Mouse (Mus musculus): Measurements from ENCODE around the gene Rps2.
"Not testable (repeated sequence)": the region's sequence is repeated elsewhere in the genome, so short reads cannot be mapped to it uniquely, and the experiment has no call there.

Gene Rps2

DNA sequence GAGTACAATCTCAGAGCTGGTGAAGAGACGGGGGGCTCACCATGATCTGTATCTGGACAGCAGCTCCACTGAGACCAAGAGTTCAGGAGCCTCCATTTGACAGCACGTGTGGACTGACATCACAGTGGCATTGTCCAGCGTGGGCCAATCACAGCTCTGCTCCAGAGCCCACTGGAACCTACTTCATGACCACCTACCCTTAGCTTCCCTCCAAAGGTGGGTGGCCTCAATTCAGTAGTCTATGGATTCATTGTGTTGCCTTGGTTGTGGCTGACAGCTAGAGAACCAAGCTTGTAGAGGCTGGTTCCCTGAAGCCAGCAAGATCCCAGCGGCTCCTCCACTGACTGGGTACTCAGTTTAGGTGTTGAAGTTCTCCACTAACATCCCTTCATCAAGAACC, at the start of gene Rps2, which contains the start of gene Rnf151:
Rps2 (plus strand) TSS at position 174 of the 400 bp plus-strand sequence.
Rnf151 (minus strand) TSS at position 121 of the 400 bp plus-strand sequence.
- in situ Hi-C loops (cut with MboI; ENCODE audit: low pct_unique_long_range_greater_than_20kb in 1 of 2, low sequenced_read_pairs in 2 of 2, unreplicated experiment in 1 of 2) = no loop called here

DNA sequence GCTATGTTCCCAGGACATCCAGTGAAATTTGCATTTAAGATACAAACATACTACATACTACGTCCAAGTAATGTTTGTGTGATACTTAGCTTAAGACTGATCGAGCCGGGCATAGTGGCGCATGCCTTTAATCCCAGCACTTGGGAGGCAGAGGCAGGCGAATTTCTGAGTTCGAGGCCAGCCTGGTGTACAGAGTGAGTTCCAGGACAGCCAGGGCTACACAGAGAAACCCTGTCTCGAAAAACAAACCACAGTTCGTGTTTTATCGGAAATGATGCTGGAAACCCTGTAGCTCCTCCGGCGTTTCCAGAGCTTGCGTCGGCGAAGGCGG, 48.7 kb upstream of the Rps2 start:
- in situ Hi-C loops (cut with MboI; ENCODE audit: low pct_unique_long_range_greater_than_20kb in 1 of 2, low sequenced_read_pairs in 2 of 2, unreplicated experiment in 1 of 2) = not testable (repeated sequence)

DNA sequence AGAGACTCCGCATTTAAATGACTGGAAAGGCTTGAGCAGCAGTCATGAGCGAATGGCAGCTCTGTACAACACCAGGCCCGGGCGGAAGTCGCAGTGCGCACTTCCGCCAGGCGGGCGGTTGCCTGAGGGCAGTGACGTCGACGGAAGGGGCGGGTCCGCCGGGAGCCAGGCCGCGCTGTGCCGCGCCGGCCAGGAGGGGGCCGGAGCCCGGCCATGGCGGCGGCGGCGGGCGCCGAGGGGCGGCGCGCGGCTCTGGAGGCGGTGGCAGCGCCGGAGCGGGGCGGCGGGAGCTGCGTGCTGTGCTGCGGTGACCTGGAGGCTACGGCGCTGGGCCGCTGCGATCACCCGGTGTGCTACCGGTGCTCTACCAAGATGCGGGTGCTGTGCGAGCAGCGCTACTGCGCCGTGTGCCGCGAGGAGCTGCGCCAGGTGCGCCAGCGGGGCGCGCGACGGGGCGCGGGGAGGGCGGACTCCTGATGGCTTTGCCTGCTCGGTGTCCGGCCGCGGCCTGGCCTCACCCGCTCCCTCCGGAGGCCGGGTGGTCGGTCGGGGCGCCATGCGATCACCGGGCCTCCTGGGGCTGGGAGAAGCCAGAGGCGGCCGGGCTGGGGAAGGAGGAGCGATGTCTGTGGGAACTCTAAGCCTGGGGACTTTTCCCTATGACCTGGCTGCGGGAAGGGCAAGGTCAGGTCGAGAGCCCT, 48.2 kb upstream of the Rps2 start, which contains the start of gene Zfp598:
Zfp598 (plus strand) TSS at position 143 of the 701 bp plus-strand sequence.
- in situ Hi-C loops (cut with MboI; ENCODE audit: low pct_unique_long_range_greater_than_20kb in 1 of 2, low sequenced_read_pairs in 2 of 2, unreplicated experiment in 1 of 2) = no loop called here

DNA sequence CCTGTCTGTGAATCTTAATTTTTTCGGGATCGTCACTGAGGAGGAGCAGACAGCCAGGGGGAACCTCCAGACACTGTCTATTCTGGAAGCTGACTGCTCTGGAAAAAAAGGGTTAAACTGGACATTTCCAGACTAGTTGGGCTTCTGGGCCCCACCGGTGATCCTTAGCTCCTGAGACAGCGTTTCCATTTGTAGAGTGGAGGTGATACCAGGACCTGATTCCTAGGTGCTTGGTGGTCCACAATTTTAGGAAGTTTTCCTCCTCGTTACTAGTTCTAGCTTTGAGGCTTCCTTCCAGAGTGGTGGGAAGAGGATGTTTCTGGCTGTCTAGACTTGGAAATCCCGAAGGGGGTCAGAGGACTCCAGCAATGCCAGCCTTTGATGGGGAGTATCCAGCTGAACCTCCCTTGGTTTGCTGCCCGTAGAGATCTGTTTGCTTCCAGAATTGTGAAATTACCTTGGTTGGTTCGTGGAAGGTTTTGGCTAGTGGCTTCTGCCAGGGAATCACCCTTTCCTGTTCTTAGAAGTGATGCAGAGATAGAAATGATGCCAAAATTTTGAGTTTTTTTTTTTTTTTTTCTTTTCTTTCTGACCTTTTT, 47.6 kb upstream of the Rps2 start:
- in situ Hi-C loops (cut with MboI; ENCODE audit: low pct_unique_long_range_greater_than_20kb in 1 of 2, low sequenced_read_pairs in 2 of 2, unreplicated experiment in 1 of 2) = no loop called here

DNA sequence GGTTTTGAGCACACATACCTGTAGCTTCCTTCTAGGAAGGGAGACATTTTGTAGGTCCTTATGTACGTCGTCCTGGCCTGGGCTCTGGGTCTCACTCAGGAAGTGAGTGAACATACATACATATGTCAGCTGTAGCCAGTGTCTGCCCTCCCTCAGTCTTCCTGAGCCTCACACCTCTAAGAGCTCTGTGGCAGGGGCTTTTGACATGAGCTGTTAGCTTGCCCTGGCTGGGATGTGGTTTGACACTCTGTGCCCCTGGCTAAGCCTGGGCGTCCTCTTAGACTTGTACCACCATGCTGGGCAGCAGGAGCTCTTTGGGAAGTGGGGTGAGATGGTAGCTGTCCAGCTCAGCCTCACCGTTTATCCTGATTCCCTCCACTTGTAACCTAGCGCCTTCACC, 46.6 kb upstream of the Rps2 start:
- in situ Hi-C loops (cut with MboI; ENCODE audit: low pct_unique_long_range_greater_than_20kb in 1 of 2, low sequenced_read_pairs in 2 of 2, unreplicated experiment in 1 of 2) = no loop called here

DNA sequence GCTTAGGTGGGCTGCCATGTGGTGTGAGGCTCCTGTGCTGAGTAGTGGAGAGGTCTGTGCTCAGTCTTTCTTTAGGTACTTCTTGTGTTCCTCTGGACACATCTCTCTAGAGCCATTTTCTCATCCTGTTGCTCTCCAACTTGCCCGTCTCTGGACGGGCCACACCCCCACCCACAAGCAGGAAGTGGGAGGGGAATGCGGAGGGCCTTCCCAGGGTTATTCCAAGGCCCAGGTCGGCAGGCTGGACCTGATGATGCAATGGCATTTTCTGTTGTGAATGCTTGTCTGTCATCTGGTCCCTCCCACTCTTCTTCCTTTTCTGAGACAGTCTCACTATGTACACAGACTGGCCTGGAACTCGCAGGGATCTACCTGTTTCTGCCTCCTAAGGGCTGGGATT, 45.8 kb upstream of the Rps2 start:
- in situ Hi-C loops (cut with MboI; ENCODE audit: low pct_unique_long_range_greater_than_20kb in 1 of 2, low sequenced_read_pairs in 2 of 2, unreplicated experiment in 1 of 2) = no loop called here

DNA sequence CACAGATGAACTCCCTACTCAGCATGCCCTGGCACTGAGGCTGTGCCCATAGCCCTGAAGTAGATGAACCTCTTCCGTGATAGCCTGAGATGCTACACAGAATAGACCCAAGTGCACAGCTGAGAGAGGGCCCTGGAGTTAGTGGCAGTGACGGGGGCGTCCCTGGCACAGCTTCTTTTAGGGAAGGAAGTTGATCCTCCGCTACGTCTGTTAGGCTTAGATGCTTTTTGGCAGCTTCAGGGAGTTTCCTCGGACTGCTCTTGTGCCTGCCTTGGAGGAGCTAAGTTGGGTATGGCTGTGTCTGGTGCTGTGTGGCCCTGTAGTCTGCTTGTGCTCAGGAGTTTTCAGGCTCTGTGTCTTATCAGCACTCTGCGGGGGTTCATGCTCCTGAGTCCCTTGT, 43.6 kb upstream of the Rps2 start:
- in situ Hi-C loops (cut with MboI; ENCODE audit: low pct_unique_long_range_greater_than_20kb in 1 of 2, low sequenced_read_pairs in 2 of 2, unreplicated experiment in 1 of 2) = no loop called here

DNA sequence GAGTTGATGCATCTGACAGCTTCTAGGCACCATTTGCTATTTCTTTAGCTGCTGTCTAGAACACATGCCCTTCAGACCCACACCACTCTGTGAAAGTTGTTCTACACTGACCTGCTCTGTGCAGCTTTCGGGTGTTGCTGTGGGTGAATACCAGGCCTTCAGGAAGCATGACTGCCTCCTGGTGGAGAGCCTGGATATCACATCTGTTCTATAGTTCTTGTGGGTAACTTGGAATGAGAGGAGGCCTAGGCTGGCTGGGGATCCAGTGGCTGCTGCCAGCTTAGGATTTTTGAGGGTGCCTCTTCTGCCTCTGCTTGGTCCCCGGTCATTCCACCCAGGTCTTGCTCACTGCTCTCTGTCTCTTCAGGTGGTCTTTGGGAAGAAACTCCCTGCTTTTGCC, 41.7 kb upstream of the Rps2 start:
- in situ Hi-C loops (cut with MboI; ENCODE audit: low pct_unique_long_range_greater_than_20kb in 1 of 2, low sequenced_read_pairs in 2 of 2, unreplicated experiment in 1 of 2) = no loop called here

DNA sequence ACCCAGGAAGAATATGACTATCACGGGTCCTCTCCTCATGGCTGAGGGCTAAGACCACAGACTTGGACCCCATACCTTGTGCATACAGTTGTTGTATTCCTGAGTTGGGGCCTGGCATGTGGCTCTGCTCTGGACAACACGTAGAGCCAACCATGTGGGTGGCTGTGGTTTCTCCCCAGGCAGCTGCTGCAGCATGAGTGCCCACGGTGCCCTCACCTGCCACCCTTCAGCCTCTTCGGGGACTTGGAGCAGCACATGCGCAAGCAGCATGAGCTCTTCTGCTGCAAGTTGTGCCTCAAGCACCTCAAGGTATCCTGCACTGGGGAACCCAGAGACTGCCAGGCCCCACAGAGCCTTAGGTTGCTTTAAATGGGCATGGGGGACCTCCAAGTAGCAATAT, 41.0 kb upstream of the Rps2 start:
- in situ Hi-C loops (cut with MboI; ENCODE audit: low pct_unique_long_range_greater_than_20kb in 1 of 2, low sequenced_read_pairs in 2 of 2, unreplicated experiment in 1 of 2) = no loop called here

DNA sequence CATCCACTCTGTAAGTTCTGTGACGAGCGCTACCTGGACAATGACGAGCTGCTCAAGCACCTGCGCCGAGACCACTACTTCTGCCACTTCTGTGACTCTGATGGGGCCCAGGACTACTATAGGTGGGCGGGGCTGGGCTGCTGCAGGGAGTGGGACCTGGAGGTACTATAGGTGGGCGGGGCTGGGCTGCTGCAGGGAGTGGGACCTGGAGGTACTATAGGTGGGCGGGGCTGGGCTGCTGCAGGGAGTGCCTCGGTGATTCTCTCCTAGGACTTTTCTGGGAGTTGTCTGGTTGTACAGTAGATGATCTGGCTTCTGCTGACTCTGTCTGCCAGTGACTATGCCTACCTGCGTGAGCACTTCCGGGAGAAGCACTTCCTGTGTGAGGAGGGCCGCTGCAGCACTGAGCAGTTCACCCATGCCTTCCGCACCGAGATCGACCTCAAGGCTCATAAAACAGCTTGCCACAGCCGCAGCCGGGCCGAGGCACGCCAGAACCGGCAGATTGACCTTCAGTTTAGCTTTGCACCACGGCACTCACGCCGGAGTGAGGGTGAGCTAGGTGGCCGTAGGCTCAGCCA, 40.3 kb upstream of the Rps2 start:
- in situ Hi-C loops (cut with MboI; ENCODE audit: low pct_unique_long_range_greater_than_20kb in 1 of 2, low sequenced_read_pairs in 2 of 2, unreplicated experiment in 1 of 2) = no loop called here

DNA sequence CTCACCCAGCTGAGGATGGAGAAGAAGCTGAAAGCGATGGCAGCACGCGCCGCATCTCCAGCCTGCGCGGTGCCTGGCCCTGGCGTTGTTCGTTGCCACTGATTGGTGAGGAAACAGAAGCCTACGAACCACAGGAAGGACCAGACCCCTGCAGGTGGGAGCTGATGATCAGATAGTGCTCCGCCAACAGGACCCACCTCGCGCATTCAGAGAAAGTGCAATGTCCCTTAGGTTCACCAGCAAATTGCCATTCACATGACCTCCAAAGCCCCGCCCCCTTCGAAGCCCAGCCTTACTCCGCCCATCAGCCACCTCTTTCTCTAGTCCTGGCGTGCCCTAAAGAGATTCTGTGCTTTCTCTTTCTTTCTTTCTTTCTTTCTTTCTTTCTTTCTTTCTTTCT, 31.4 kb upstream of the Rps2 start:
- in situ Hi-C loops (cut with MboI; ENCODE audit: low pct_unique_long_range_greater_than_20kb in 1 of 2, low sequenced_read_pairs in 2 of 2, unreplicated experiment in 1 of 2) = no loop called here

DNA sequence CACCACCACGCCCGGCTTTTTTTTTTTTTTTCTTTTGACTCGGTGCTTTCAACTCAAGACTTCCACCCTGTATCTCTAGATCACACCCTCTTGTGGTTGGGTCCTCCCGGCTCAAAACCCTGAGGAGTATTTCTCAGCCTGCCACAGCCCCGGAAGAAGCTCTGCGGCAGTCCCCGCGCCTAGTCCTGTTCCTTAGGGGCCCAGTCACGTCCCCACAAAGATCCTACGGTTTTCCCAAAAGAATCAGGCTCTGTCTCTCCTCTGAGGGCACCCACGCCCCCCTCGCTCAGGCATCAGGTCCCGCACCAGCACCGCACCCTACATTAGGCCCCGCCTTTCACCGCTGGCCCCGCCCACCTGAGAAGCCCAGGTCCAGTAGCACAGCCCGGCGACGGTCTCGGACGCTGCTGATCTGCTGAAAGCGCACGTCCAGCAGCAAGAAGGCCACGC, 30.7 kb upstream of the Rps2 start:
- in situ Hi-C loops (cut with MboI; ENCODE audit: low pct_unique_long_range_greater_than_20kb in 1 of 2, low sequenced_read_pairs in 2 of 2, unreplicated experiment in 1 of 2) = no loop called here

DNA sequence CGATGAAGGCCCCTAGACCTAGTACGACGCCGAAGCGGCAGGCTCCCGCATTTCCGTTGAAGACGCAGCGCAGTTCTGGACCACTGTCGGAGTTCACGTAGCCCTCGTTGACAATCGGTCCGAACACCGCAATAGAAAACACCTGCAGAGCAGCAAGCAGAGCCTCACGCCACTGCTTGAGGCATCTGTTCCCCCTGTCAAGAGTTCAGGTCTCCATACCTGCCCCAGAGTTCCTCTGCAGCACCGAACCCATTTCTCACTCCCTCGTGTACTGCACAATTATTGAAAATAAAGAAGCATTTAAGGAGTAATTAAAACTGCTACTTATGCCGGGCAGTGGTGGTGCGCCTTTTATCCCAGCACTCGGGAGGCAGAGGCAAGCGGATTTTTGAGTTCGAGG, 30.3 kb upstream of the Rps2 start:
- in situ Hi-C loops (cut with MboI; ENCODE audit: low pct_unique_long_range_greater_than_20kb in 1 of 2, low sequenced_read_pairs in 2 of 2, unreplicated experiment in 1 of 2) = no loop called here

DNA sequence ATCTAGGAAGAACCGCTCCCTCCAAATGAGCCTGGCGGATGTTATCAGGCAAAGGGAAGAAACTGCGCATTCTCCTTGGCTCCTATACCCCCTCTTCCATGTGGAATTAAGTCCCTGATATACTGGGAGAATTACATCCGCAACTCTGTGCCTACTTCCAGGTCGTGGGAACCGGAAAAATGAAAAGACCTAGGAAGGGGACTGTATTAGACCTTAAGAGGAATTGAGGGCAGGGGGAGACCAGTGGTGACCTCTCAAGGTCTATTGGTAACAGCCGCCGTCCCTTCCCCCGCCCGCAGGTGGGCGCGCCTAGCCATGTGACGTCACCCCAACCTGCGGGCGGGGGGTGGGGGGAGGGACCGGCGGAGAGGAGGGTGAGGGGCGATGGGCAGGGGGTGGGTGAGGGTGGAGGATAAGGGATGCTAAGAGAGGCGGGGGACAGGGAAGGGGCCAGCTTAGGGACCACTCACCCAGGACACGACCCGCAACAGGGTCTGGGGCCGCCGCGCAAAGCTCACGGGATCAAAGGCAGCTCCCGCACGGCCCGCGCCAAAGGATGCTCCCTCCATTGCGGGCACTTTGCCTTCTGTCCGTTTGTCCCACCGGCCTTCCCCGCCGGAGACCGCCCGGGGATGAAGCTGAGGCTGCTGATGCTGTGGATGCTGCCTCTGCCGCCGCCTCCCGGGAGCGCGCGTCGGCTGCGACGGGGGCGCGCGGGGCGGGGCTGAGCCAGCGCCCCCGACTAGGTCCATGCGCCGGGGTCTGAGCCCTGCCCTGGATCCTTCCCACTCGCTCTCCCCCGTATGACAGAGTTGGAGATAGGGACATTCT, 28.4 kb upstream of the Rps2 start, which contains the start of gene Syngr3:
Syngr3 (minus strand) TSS at position 705 of the 831 bp plus-strand sequence.
- in situ Hi-C loops (cut with MboI; ENCODE audit: low pct_unique_long_range_greater_than_20kb in 1 of 2, low sequenced_read_pairs in 2 of 2, unreplicated experiment in 1 of 2) = no loop called here

DNA sequence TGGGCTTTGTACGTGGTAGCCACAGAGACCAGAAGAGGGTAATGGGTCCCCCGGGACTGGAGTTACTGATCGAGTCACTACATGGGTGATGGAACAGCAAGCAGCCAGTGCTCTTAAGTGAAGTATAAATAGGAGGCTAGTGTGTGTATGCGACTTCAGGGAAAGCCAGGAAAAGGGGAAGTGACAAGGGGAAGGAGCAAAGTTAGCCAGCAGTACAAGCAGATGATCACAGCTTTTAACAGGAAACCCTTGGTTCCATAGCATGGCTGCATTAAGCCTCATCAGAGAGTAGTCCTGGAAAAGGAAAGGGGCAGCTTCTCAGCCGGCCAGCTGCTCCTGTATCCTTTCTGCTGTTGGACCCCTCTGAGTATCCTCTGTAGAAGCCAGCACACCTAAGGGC, 25.5 kb upstream of the Rps2 start:
- in situ Hi-C loops (cut with MboI; ENCODE audit: low pct_unique_long_range_greater_than_20kb in 1 of 2, low sequenced_read_pairs in 2 of 2, unreplicated experiment in 1 of 2) = no loop called here

DNA sequence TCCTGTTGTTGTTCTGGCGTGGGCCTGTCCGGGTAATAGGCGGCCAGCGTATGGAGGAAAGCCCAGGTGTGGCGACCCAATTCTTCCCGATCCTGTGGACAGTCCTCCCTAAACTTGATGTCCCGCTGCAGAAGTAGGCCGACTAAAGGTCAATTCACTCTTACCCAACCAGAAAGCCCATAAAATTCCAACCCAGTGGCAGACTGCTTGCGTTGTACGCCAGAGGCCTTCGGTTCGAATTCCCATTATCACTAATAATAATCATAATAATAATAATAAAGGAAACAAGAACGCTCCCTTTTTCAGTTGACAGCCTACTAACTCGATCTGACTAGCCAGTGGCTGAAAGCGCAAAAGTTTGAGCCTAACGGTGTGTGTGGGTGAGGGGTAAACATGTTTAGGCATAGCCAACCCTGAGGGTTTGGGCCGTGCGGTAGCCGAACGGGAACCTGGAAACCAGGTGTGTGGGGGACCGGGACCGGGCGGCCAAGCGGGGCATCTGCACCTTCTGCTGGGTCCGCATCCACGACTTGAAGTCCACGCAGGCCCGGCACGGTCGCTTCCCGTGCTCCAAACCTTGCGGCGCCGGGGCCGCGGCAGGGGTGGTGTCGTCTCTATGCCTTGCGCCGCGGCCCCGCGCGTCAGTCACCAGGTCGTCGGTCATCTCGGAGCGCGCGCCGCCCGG, 22.4 kb upstream of the Rps2 start:
- in situ Hi-C loops (cut with MboI; ENCODE audit: low pct_unique_long_range_greater_than_20kb in 1 of 2, low sequenced_read_pairs in 2 of 2, unreplicated experiment in 1 of 2) = no loop called here

DNA sequence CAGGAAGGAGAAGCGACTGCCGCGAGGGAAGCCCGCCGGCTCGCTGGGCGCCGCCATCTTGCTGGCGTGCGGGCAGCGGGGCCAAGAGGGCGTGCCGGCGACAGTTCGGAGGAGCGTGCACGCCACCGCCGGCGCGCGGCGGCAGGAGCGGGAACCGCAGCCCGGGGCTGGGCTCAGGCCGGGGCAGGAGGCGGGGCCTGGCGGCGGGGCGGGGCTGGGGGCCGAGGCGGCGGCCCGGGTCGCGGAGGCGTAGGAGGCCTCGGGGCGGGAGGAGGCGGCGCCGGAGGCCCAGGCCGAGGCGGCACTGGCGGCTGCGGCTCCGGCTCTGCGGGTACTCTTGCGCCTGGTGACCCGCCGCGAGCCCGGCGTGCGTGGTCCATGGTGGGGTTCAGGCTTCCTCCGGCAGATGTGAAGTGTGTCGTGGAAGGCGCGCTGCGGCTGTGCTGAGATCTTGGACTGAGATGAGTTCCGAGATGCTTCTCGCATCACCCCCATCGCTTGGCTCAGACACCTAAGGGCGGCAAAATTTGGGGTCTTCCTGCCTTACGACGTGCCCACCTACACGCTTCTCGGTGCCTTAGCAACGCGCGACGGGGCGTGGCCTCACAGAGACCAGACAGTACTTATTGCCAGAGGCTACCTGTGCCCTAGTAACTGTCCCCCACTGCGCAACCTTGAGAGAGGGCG, 21.8 kb upstream of the Rps2 start, which contains the start of the genes Gfer and Noxo1:
Gfer (minus strand) TSS at position 146 of the 687 bp plus-strand sequence.
Noxo1 (plus strand) TSS at position 224 of the 687 bp plus-strand sequence.
- in situ Hi-C loops (cut with MboI; ENCODE audit: low pct_unique_long_range_greater_than_20kb in 1 of 2, low sequenced_read_pairs in 2 of 2, unreplicated experiment in 1 of 2) = no loop called here

DNA sequence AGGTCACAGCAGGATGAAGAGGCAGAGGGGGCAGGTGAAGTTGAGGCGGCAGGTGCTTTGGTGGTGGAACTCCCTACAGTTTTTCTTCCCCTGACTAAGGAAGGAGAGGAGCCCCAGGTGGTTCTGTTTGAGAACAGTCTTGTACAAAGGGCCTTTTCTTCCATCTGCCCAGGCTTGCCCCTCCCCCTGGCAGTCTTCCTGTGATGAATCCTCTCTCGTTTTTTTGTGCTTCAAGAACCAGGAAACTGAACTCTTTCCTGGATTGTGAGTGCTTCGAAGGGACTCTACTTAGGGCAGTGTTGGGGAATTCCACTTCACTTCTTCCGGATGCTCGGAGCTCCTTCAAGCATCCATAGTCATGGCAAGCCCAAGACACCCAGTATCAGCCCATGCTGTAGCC, 19.9 kb upstream of the Rps2 start:
- in situ Hi-C loops (cut with MboI; ENCODE audit: low pct_unique_long_range_greater_than_20kb in 1 of 2, low sequenced_read_pairs in 2 of 2, unreplicated experiment in 1 of 2) = no loop called here
